ENCODE assay signal across 8 mouse cellular contexts in genomic region chr4:141537706-141538407, GRCm38 (mm10). TPM values are rescaled to one million over a fixed set of nuclear protein-coding genes. Genes with fewer than 3 reads are reported as not detected.
DNase-seq lines count a peak whose midpoint lies in the region; ATAC-seq and TF ChIP-seq lines count a peak whose summit lies in the region.

No protein-coding gene starts in this region.

- H3K27me3 ChIP-seq in E14TG2a.4 (ENCODE audit: insufficient read depth, low read length): peaks cover 10% of the 10 kb centered on the region; the same call in 1 of the 2 replicates
- no peaks in the 10 kb centered on the region for H3K27me3 ChIP-seq in lung, postnatal 0 days (replicated peaks; ENCODE audit: insufficient read depth, low read length)
- 0 out of 2 replicates have a peak, but pooled peaks cover 3% of the 10 kb centered on the region for H3K27me3 ChIP-seq in spleen, adult 2 months (ENCODE audit: control insufficient read depth, insufficient read depth, low read length)

- peaks cover 50% of the 10 kb centered on the region for H3K4me1 ChIP-seq in E14TG2a.4 (replicated peaks; ENCODE audit: low read depth, low read length)
- H3K4me1 ChIP-seq in lung, postnatal 0 days (ENCODE audit: insufficient read depth, low read depth, low read length): 0 out of 2 replicates have a peak, but pooled peaks cover 3% of the 10 kb centered on the region
- peaks cover 8% of the 10 kb centered on the region for H3K4me1 ChIP-seq in spleen, adult 2 months (ENCODE audit: control insufficient read depth, insufficient read depth, insufficient read length)

- no peak for TF ChIP-seq EP300 in lung, postnatal 0 days (IDR thresholded peaks at IDR 0.05)

- no peak for TF ChIP-seq CTCF in E14TG2a.4 (conservative IDR thresholded peaks at IDR 0.05; ENCODE audit: low read length)
- TF ChIP-seq CTCF in lung, postnatal 0 days (IDR thresholded peaks at IDR 0.05): no peak
- TF ChIP-seq CTCF in spleen, adult 2 months (IDR thresholded peaks at IDR 0.05; ENCODE audit: extremely low read depth, insufficient read depth, insufficient read length, insufficient replicate concordance): no peak

- no peak for TF ChIP-seq POLR2A in spleen, adult 2 months (IDR thresholded peaks at IDR 0.05; ENCODE audit: low read depth, low read length)

- DNase-seq in B cell, adult 2 months: peak; percentile 46 to 56
- peak; percentile 62 to 63 for DNase-seq in cerebellum, postnatal 14 days
- DNase-seq in gastrocnemius, postnatal 25 days: peak; percentile 65
- DNase-seq in kidney, adult 9 months: peak; percentile 59
- DNase-seq in lung, postnatal 0 days (ENCODE audit: low spot score): peak; percentile 51
- peak in 1 of 2 experiments; percentile 54 for DNase-seq in spleen, adult 2 months (ENCODE audit: low read depth in 1 of 2, low spot score in 2 of 2)

- peak overlapping the region; percentile 89 for H3K4me3 ChIP-seq in E14TG2a.4 (replicated peaks; ENCODE audit: low read length)
- H3K4me3 ChIP-seq in lung, postnatal 0 days (ENCODE audit: low read depth, low read length): peak overlapping the region; percentile 89
- peak overlapping the region; percentile 97 for H3K4me3 ChIP-seq in spleen, adult 2 months (ENCODE audit: extremely low read depth, insufficient read depth, insufficient read length)

- H3K27ac ChIP-seq in lung, postnatal 0 days (ENCODE audit: low read length): peak overlapping the region; percentile 97
- peak overlapping the region; percentile 84 for H3K27ac ChIP-seq in spleen, adult 2 months (ENCODE audit: insufficient read depth, low read length)

- peak overlapping the region; percentile 89 for H3K9ac ChIP-seq in lung, postnatal 0 days (replicated peaks; ENCODE audit: low read depth)

- ATAC-seq in lung, postnatal 0 days: 0 out of 2 replicates have a peak, but pooled peaks have one; percentile 0
- no peak for ATAC-seq in granulocyte monocyte progenitor cell, adult 5-6 weeks (replicated peaks; ENCODE audit: poor library complexity, severe bottlenecking)

- no peaks in the 10 kb centered on the region for H3K36me3 ChIP-seq in E14TG2a.4 (ENCODE audit: insufficient read depth, low read length)
- H3K36me3 ChIP-seq in lung, postnatal 0 days (ENCODE audit: insufficient read depth, low read length): no peaks in the 10 kb centered on the region
- no peaks in the 10 kb centered on the region for H3K36me3 ChIP-seq in spleen, adult 2 months (ENCODE audit: control insufficient read depth, insufficient read depth, low read length)

- no peaks in the 10 kb centered on the region for H3K9me3 ChIP-seq in E14TG2a.4 (ENCODE audit: low read length)
- H3K9me3 ChIP-seq in lung, postnatal 0 days (ENCODE audit: low read length): no peaks in the 10 kb centered on the region

- WGBS in lung, postnatal 0 days: under 1% methylated on average over 73 of the region's 101 CpGs
- 2% methylated on average over 98 of the region's 101 CpGs for WGBS in spleen, adult 2 months

- H3K4me2 ChIP-seq in lung, postnatal 0 days (replicated peaks; ENCODE audit: low read depth, low read length): peak overlapping the region; percentile 82

RNA-seq across cellular contexts. Expression of gene Spen, which starts 0.5 kb away (rescaled TPM):
- total RNA-seq in gastrocnemius, postnatal 25 days (2021): 10 to 100 TPM; 18.6 to 19.9 TPM
- 5.7 and 8.8 TPM in 2 replicates for polyA plus RNA-seq in lung, postnatal 0 days (2015; fragmentation: Nextera tagmentation; extraction: Ambion mirVana)
- polyA plus RNA-seq in spleen, adult 2 months (2012; rRNA removed): 28.2 and 34.1 TPM in 2 replicates
- 37.8 TPM in 2 replicates for total RNA-seq in granulocyte monocyte progenitor cell, adult 5-6 weeks (2014; fragmentation: Nextera tagmentation)
- total RNA-seq in granulocyte monocyte progenitor cell, adult 5-6 weeks (2017): 21.4 and 25.5 TPM in 2 replicates
